Mouse (Mus musculus): ENCODE results near the gene Olfr30. TPM values are rescaled to one million over a fixed set of nuclear protein-coding genes. Genes with fewer than 3 reads are reported as not detected.

Olfr30 gene
- total and polyA plus RNA-seq, 2 experiments, result not detected

DNA sequence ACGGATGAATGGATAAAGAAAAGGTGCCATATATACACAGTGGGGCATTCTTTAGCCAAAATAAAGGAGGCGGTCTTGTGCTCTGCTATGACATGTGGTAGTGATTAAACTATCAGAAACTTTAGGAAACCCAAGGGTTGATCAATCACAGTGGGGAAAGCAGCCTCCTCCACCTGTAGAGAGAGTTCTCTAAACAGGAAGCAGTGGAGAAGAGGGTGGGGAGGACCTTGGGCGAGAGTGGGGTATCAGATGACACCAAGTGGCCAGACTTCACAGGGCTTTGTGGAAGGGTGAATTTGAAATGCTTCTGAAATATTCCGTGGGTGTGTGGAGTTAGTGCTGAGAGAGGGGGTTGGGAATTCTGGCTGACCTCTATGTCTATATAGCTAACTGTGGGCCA lies 8.5 kb downstream of the Olfr30 start:
- no peaks in the 10 kb centered on the region for H3K4me1 ChIP-seq (ENCODE audit: control insufficient read depth, insufficient read depth, low read length)
- H3K36me3 ChIP-seq (ENCODE audit: control insufficient read depth, insufficient read depth, low read length), result no peaks in the 10 kb centered on the region
- H3K9ac ChIP-seq (ENCODE audit: low read depth, low read length), result no peak overlapping the region
- WGBS, result 60% methylated on average over 4 of the region's 4 CpGs
- no peaks in the 10 kb centered on the region for H3K79me2 ChIP-seq (ENCODE audit: control insufficient read depth, insufficient read depth, low read length)
- H3K27me3 ChIP-seq (ENCODE audit: control insufficient read depth, insufficient read depth, low read length), result no peaks in the 10 kb centered on the region
- DNase-seq (ENCODE audit: extremely low read depth, low read depth, low spot score), result no peak
- no peak overlapping the region for H3K27ac ChIP-seq (replicated peaks; ENCODE audit: insufficient read depth, low read depth, low read length)
- no peak for TF ChIP-seq POLR2A (IDR thresholded peaks at IDR 0.05; ENCODE audit: extremely low read depth, insufficient read depth, low read length)
- no peak for TF ChIP-seq CTCF (IDR thresholded peaks at IDR 0.05; ENCODE audit: low read depth, low read length)
- no peak overlapping the region for H3K4me3 ChIP-seq (ENCODE audit: insufficient read depth, low read depth, low read length)

GRCm38 (mm10) chr11:58452759-58453158 lies 9.3 kb downstream of the Olfr30 start, which contains the start of gene Lypd9:
Lypd9 (minus strand) TSS chr11:58452923.
- TF ChIP-seq CTCF (IDR thresholded peaks at IDR 0.05; ENCODE audit: low read depth, low read length), result no peak
- no peak for TF ChIP-seq POLR2A (IDR thresholded peaks at IDR 0.05; ENCODE audit: extremely low read depth, insufficient read depth, low read length)
- H3K27me3 ChIP-seq (ENCODE audit: control insufficient read depth, insufficient read depth, low read length), result no peaks in the 10 kb centered on the region
- no peaks in the 10 kb centered on the region for H3K36me3 ChIP-seq (ENCODE audit: control insufficient read depth, insufficient read depth, low read length)
- 91% methylated on average over 9 of the region's 9 CpGs for WGBS
- H3K9ac ChIP-seq (ENCODE audit: low read depth, low read length), result no peak within 1 kb of the TSS
- H3K4me1 ChIP-seq (ENCODE audit: control insufficient read depth, insufficient read depth, low read length), result no peaks in the 10 kb centered on the region
- H3K4me3 ChIP-seq (ENCODE audit: insufficient read depth, low read depth, low read length), result no peak within 1 kb of the TSS
- DNase-seq (ENCODE audit: extremely low read depth, low read depth, low spot score), result no peak
- H3K27ac ChIP-seq (replicated peaks; ENCODE audit: insufficient read depth, low read depth, low read length), result no peak within 1 kb of the TSS
- no peaks in the 10 kb centered on the region for H3K79me2 ChIP-seq (ENCODE audit: control insufficient read depth, insufficient read depth, low read length)

DNA sequence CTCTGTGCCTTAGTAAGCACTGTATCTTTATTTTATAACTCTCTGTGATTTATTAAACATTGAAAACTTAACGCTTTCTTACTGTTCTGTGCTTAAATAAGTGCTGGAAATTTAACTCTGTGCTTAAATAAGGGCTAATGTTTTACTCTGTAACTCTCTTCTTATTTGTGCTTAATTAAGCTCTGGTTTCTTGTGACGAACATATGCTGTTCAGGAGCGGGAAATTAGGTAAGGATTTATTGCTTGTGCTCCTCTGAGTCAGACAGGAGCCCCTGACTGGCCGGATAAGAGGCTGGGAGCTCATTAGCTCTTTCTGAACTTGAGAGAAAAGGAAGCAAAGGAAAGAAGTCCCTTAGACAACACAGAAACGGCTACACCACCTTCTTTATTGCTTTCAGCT lies 24.2 kb downstream of the Olfr30 start:
- WGBS, result 63% methylated on average over 5 of the region's 5 CpGs
- H3K79me2 ChIP-seq (ENCODE audit: control insufficient read depth, insufficient read depth, low read length), result no peaks in the 10 kb centered on the region
- H3K4me1 ChIP-seq (ENCODE audit: control insufficient read depth, insufficient read depth, low read length), result no peaks in the 10 kb centered on the region
- no peaks in the 10 kb centered on the region for H3K27me3 ChIP-seq (ENCODE audit: control insufficient read depth, insufficient read depth, low read length)
- H3K27ac ChIP-seq (replicated peaks; ENCODE audit: insufficient read depth, low read depth, low read length), result no peak overlapping the region
- H3K4me3 ChIP-seq (ENCODE audit: insufficient read depth, low read depth, low read length), result no peak overlapping the region
- H3K36me3 ChIP-seq (ENCODE audit: control insufficient read depth, insufficient read depth, low read length), result no peaks in the 10 kb centered on the region
- H3K9ac ChIP-seq (ENCODE audit: low read depth, low read length), result no peak overlapping the region
- TF ChIP-seq POLR2A (IDR thresholded peaks at IDR 0.05; ENCODE audit: extremely low read depth, insufficient read depth, low read length) (no peak), CTCF (IDR thresholded peaks at IDR 0.05; ENCODE audit: low read depth, low read length) (no peak)
- DNase-seq (ENCODE audit: extremely low read depth, low read depth, low spot score), result no peak

- 71% methylated on average over 3 of the region's 3 CpGs for WGBS
- DNase-seq (ENCODE audit: extremely low read depth, low read depth, low spot score), result no peak
- Histone ChIP-seq H3K4me3 (ENCODE audit: insufficient read depth, low read depth, low read length) (no peak within 1 kb of the TSS), H3K4me1 (ENCODE audit: control insufficient read depth, insufficient read depth, low read length) (no peaks in the 10 kb centered on the region), H3K36me3 (ENCODE audit: control insufficient read depth, insufficient read depth, low read length) (no peaks in the 10 kb centered on the region), H3K9ac (ENCODE audit: low read depth, low read length) (no peak within 1 kb of the TSS), H3K27me3 (ENCODE audit: control insufficient read depth, insufficient read depth, low read length) (no peaks in the 10 kb centered on the region), H3K27ac (replicated peaks; ENCODE audit: insufficient read depth, low read depth, low read length) (no peak within 1 kb of the TSS), H3K79me2 (ENCODE audit: control insufficient read depth, insufficient read depth, low read length) (no peaks in the 10 kb centered on the region)
- TF ChIP-seq POLR2A (IDR thresholded peaks at IDR 0.05; ENCODE audit: extremely low read depth, insufficient read depth, low read length) (no peak), CTCF (IDR thresholded peaks at IDR 0.05; ENCODE audit: low read depth, low read length) (no peak)
Observed at GRCm38 (mm10) chr11:58432259-58432658, 29.8 kb downstream of the Olfr30 start, which contains the start of gene Gm12253. Gm12253 (plus strand) TSS chr11:58432559.

DNA sequence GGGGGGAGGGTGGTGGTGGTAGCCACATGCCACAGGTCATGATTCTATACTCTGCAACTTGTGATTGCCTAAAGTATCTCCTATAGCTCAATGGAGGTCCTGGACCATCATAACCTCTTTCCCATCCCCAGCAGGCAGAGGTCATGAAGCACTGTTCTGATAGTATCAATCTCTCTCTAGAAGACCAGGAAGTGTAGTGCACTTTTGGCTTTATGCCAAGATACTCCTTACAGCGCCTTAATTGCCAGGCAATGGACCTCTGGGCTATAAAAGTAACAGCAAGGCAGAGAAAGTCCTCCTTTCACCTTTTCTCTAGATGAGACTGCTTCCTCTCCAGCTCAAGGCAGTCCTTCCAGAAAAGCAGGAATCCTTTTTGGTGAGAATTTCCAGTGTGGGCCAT lies 41.3 kb downstream of the Olfr30 start, which contains the start of gene 1810065E05Rik:
TSS of gene 1810065E05Rik (plus strand) at position 297 of the 400 bp plus-strand sequence.
- TF ChIP-seq CTCF (IDR thresholded peaks at IDR 0.05; ENCODE audit: low read depth, low read length), result no peak
- no peak for TF ChIP-seq POLR2A (IDR thresholded peaks at IDR 0.05; ENCODE audit: extremely low read depth, insufficient read depth, low read length)
- Histone ChIP-seq H3K4me3 (ENCODE audit: insufficient read depth, low read depth, low read length) (no peak within 1 kb of the TSS), H3K9ac (ENCODE audit: low read depth, low read length) (no peak within 1 kb of the TSS), H3K4me1 (ENCODE audit: control insufficient read depth, insufficient read depth, low read length) (no peaks in the 10 kb centered on the region), H3K27ac (replicated peaks; ENCODE audit: insufficient read depth, low read depth, low read length) (no peak within 1 kb of the TSS), H3K27me3 (ENCODE audit: control insufficient read depth, insufficient read depth, low read length) (no peaks in the 10 kb centered on the region), H3K36me3 (ENCODE audit: control insufficient read depth, insufficient read depth, low read length) (no peaks in the 10 kb centered on the region), H3K79me2 (ENCODE audit: control insufficient read depth, insufficient read depth, low read length) (no peaks in the 10 kb centered on the region)
- WGBS, result 43% methylated on average over 1 of the region's 1 CpGs
- no peak for DNase-seq (ENCODE audit: extremely low read depth, low read depth, low spot score)

DNA sequence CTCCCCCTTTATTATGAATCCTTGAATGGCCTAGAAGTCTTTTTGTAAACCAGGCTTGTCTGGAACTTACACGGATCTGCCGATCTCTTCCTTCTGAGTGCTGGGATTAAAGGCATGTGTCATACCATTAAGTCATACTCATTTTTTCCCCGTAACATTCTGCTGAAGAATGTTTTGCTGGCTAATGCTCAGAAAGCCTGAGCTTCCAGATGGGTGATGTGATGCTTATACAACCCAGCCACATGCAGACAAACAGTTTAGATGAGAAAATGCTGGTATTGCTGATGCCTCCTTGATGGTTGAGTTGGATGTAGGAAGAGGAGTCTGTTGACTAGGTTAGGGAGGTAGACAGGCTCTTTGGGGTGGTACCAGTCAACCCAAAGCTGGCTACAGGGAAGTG lies 43.7 kb downstream of the Olfr30 start:
- Histone ChIP-seq H3K9ac (ENCODE audit: low read depth, low read length) (no peak overlapping the region), H3K4me1 (ENCODE audit: control insufficient read depth, insufficient read depth, low read length) (no peaks in the 10 kb centered on the region), H3K79me2 (ENCODE audit: control insufficient read depth, insufficient read depth, low read length) (no peaks in the 10 kb centered on the region), H3K36me3 (ENCODE audit: control insufficient read depth, insufficient read depth, low read length) (no peaks in the 10 kb centered on the region), H3K27ac (replicated peaks; ENCODE audit: insufficient read depth, low read depth, low read length) (no peak overlapping the region), H3K27me3 (ENCODE audit: control insufficient read depth, insufficient read depth, low read length) (no peaks in the 10 kb centered on the region), H3K4me3 (ENCODE audit: insufficient read depth, low read depth, low read length) (no peak overlapping the region)
- TF ChIP-seq POLR2A (IDR thresholded peaks at IDR 0.05; ENCODE audit: extremely low read depth, insufficient read depth, low read length) (no peak), CTCF (IDR thresholded peaks at IDR 0.05; ENCODE audit: low read depth, low read length) (no peak)
- DNase-seq (ENCODE audit: extremely low read depth, low read depth, low spot score), result no peak
- 76% methylated on average over 3 of the region's 3 CpGs for WGBS
